Mouse (Mus musculus) frontal cortex, adult (tissue): ENCODE measurements at regions not wholly inside any gene's neighbourhood (a gene's known extent, or its start where the extent isn't known, plus 50 kb on each side); places are given as distances from the start of the nearest gene placed in this dataset.

ENCODE experiments used
- ATAC-seq: cut with Nextera tagmentation; 2 replicates; pipeline ENCODE4 v1.9.2; 2017; ENCODE audit warnings: mild to moderate bottlenecking, moderate library complexity, mixed read lengths; ENCODE audit not compliant: low TSS enrichment

GRCm38 (mm10) chr7:84800966-84801365 is 52.4 kb upstream of the Olfr291 start:
- ATAC-seq, result no peak

GRCm38 (mm10) chr7:84794655-84795054 is 58.7 kb upstream of the Olfr291 start:
- ATAC-seq, result peak; percentile 90

- peak; percentile 98 for ATAC-seq
These were observed 74.0 kb upstream of the Olfr291 start for GRCm38 (mm10) chr7:84779276-84779825.

- no peak for ATAC-seq
These were observed 75.7 kb upstream of the Olfr291 start for GRCm38 (mm10) chr7:84777696-84778095.

- no peak for ATAC-seq
These were observed 66.5 kb upstream of the Zfand6 start for GRCm38 (mm10) chr7:84756261-84756660.

- ATAC-seq, result no peak
These were observed 63.6 kb upstream of the Zfand6 start for GRCm38 (mm10) chr7:84753361-84753760.

GRCm38 (mm10) chr7:84749434-84750301 is 59.9 kb upstream of the Zfand6 start:
- ATAC-seq, result peak; percentile 98

- no peak for ATAC-seq
These were observed 58.1 kb upstream of the Zfand6 start for GRCm38 (mm10) chr7:84747847-84748246.

GRCm38 (mm10) chr7:84744321-84745070 is 54.7 kb upstream of the Zfand6 start:
- no peak for ATAC-seq

- no peak for ATAC-seq
These were observed 50.2 kb upstream of the Zfand6 start for GRCm38 (mm10) chr7:84739965-84740390.
